ENCODE assay signal across 27 mouse cellular contexts in genomic region chr1:134706549-134706948, GRCm38 (mm10).
"Had no signal": no experiment of that assay in that cellular context is flagged by ENCODE, and none has a peak within 500 bp of the region (broad histone marks: within the 10 kb centered on the region; RNA-seq: fewer than 3 reads in every experiment).

No protein-coding gene starts in this region.

- H3K9me3 ChIP-seq: heart, embryonic 10.5 days; heart, embryonic 12.5 days; hindbrain, embryonic 10.5 days; hindbrain, embryonic 12.5 days; intestine, embryonic 15.5 days; limb, embryonic 10.5 days; limb, embryonic 12.5 days; liver, embryonic 13.5 days; liver, embryonic 15.5 days had no signal

- H3K4me2 ChIP-seq: heart, embryonic 12.5 days; hindbrain, embryonic 12.5 days; hindbrain, embryonic 14.5 days; intestine, embryonic 15.5 days; limb, embryonic 12.5 days; liver, embryonic 11.5 days; liver, embryonic 13.5 days; liver, embryonic 15.5 days had no signal

- H3K36me3 ChIP-seq: heart, embryonic 10.5 days; heart, embryonic 12.5 days; hindbrain, embryonic 10.5 days; hindbrain, embryonic 12.5 days; intestine, embryonic 15.5 days; limb, embryonic 10.5 days; limb, embryonic 12.5 days; liver, embryonic 13.5 days; liver, embryonic 15.5 days had no signal

- H3K9ac ChIP-seq: heart, embryonic 12.5 days; hindbrain, embryonic 12.5 days; hindbrain, embryonic 14.5 days; intestine, embryonic 15.5 days; liver, embryonic 13.5 days; liver, embryonic 15.5 days had no signal

- ATAC-seq: hindbrain, embryonic 16.5 days; inflammation-experienced regulatory T-cells, adult 6 months; intestine, embryonic 15.5 days; intestine, postnatal 0 days had no signal

- DNase-seq: gastrocnemius, postnatal 10 days; gastrocnemius, postnatal 25 days; heart, adult 18-20 months; heart, postnatal 10 days; heart, postnatal 4 days; kidney, adult 18-20 months; kidney, adult 8-10 months; kidney, postnatal 10 days; kidney, postnatal 25 days; kidney, postnatal 4 days; liver; liver, embryonic 13.5 days had no signal

- H3K27ac ChIP-seq: heart, embryonic 10.5 days; hindbrain, embryonic 10.5 days; hindbrain, embryonic 12.5 days; hindbrain, embryonic 14.5 days; intestine, embryonic 15.5 days; layer of hippocampus, adult 2 months; left cerebral cortex, adult 2 months; limb, embryonic 10.5 days; limb, embryonic 12.5 days; liver, embryonic 13.5 days; liver, embryonic 15.5 days had no signal

- H3K4me3 ChIP-seq: heart, embryonic 10.5 days; heart, embryonic 12.5 days; hindbrain, embryonic 10.5 days; hindbrain, embryonic 12.5 days; intestine, embryonic 15.5 days; layer of hippocampus, adult 2 months; left cerebral cortex, adult 2 months; limb, embryonic 10.5 days; limb, embryonic 12.5 days; liver, embryonic 13.5 days; liver, embryonic 15.5 days had no signal
